Mouse (Mus musculus) heart, embryonic 15.5 days (tissue): ENCODE data around the gene Myl7. TPM values are rescaled to one million over a fixed set of nuclear protein-coding genes. Genes with fewer than 3 reads are reported as not detected.

Experiments used
- ATAC-seq: fragments of 200-750 bp; cut with Nextera tagmentation; replicated peaks from 2 replicates; pipeline ENCODE4 v1.8.0; 2017; ENCODE audit warnings: low read depth, moderate TSS enrichment; ENCODE audit not compliant: insufficient number of reproducible peaks, insufficient read depth, low FRiP score
- H3K27ac ChIP-seq: fragments of 300-500 bp; sonication (generic); 2 replicates; pipeline ENCODE4 v1.5.1; 2015; ENCODE audit warnings: mild to moderate bottlenecking, inconsistent platforms
- H3K27me3 ChIP-seq: fragments of 300-500 bp; sonication (generic); 2 replicates; pipeline ENCODE4 v1.6.1; 2015; ENCODE audit warnings: inconsistent platforms
- H3K36me3 ChIP-seq: fragments of 300-500 bp; sonication (generic); 2 replicates; pipeline ENCODE4 v1.6.1; 2015; ENCODE audit warnings: mild to moderate bottlenecking, inconsistent platforms
- H3K4me1 ChIP-seq: fragments of 300-500 bp; sonication (generic); replicated peaks from 2 replicates; pipeline ENCODE4 v1.6.1; 2015; ENCODE audit warnings: inconsistent platforms
- H3K4me2 ChIP-seq: fragments of 300-500 bp; sonication (generic); 2 replicates; pipeline ENCODE4 v1.6.1; 2015; ENCODE audit warnings: inconsistent platforms, mild to moderate bottlenecking, moderate library complexity
- H3K4me3 ChIP-seq: fragments of 300-500 bp; sonication (generic); 2 replicates; pipeline ENCODE4 v1.5.1; 2015; ENCODE audit warnings: mild to moderate bottlenecking, inconsistent platforms
- H3K9ac ChIP-seq: fragments of 300-500 bp; sonication (generic); 2 replicates; pipeline ENCODE4 v1.6.1; 2015; ENCODE audit warnings: mild to moderate bottlenecking, inconsistent platforms
- H3K9me3 ChIP-seq: fragments of 300-500 bp; sonication (generic); replicated peaks from 2 replicates; pipeline ENCODE4 v1.6.1; 2016; ENCODE audit warnings: inconsistent platforms
- WGBS: fragments of 180-500 bp; shearing (Covaris S2); methylation state at CpG from one replicate; pipeline ENCODE4 v1.1.7; 2015; ENCODE audit warnings: mixed read lengths; 5-methylcytosine and 5-hydroxymethylcytosine counted together
- polyA plus RNA-seq: library from polyadenylated mRNA; unstranded; fragments of >200 nt; fragmentation: Nextera tagmentation; extraction: Ambion mirVana; gene quantifications from 2 replicates; pipeline ENCODE4 v1.2.1, GENCODE M21; 2015

Gene Myl7
- polyA plus RNA-seq, 1 experiment from 2014 or later, result 4,168 TPM

DNA sequence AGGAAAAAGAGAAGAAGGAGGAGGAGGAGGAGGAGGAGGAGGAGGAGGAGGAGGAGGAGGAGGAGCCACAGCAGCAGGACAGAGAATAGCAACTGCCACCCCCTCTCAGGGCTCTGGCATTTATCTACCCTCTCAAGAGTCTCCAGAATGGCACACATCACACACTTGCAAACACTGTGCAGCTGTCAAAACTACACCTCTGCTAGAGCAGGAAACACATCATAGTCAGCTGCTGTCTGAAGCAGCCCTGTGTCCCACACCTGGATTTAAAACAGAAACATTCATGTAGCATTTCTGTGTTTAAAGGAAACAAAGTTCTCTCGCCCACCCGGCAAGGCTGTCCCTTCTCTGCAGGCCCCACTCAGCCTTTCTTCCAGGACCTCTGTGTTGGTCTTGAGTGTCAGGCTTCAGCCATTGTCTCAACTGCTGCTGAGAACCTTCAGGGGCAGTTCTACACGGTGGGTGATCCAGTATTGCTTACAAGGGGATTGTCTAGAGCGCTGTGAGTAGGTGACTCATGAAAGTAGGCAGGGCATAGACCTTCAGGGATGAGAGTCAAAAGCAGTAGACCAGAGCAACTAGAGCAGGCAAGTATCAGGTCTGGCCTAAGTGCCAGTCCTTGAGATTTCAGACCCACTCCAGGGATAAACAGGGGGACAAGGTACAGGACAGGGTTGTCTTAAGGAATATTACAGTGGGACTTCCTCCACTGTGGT is 47.4 kb downstream of the Myl7 start:
- H3K4me2 ChIP-seq, result no peak overlapping the region
- 43% methylated on average over 4 of the region's 4 CpGs for WGBS
- no peak overlapping the region for H3K9ac ChIP-seq
- H3K36me3 ChIP-seq, result no peaks in the 10 kb centered on the region
- H3K27me3 ChIP-seq, result no peaks in the 10 kb centered on the region
- no peak for ATAC-seq
- peaks cover 47% of the 10 kb centered on the region for H3K4me1 ChIP-seq
- H3K4me3 ChIP-seq, result no peak overlapping the region
- H3K9me3 ChIP-seq, result no peaks in the 10 kb centered on the region
- peak overlapping the region; percentile 43; the same call in 1 of the 2 replicates for H3K27ac ChIP-seq

DNA sequence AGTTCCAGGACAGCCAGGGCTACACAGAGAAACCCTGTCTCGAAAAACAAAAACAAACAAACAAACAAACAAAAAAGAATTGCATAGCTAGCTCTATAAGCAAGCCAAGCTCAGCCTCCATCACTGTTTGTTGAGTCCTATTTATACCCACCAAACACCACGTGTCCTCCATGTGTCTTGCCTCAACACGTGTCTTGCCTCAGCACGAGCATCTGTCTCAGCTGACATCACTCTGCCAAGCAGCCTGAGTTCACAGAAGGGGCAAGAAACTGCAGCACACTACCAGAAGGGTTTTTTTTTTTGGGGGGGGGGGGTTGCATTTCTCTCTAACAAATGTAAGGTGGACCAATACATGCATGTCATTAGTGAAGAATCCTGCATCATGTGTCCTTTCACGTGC is 48.1 kb downstream of the Myl7 start:
- Histone ChIP-seq H3K9me3 (no peaks in the 10 kb centered on the region), H3K4me1 (peaks cover 41% of the 10 kb centered on the region), H3K9ac (no peak overlapping the region), H3K4me3 (no peak overlapping the region), H3K4me2 (no peak overlapping the region), H3K36me3 (no peaks in the 10 kb centered on the region), H3K27me3 (no peaks in the 10 kb centered on the region), H3K27ac (no peak overlapping the region)
- ATAC-seq, result no peak
- WGBS, result 38% methylated on average over 5 of the region's 5 CpGs

DNA sequence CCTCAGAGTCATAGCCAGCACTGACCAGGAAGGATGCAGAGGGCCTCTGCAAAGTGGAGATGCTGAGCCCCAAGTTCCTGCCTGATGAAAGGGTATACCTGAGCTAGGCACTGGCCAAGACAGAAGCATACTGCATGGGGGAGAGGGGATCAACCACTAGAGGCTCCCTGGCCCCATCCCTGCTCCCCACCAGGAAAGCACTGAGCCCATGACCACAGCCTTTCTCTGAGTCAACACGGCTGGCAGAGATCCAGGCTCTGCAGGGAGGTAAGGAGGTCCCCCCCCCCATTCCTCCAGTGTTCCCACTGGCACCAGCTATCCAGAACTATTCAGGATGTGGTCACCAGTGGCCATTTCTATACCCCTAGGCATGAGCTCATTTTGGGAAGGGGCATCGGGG is 49.3 kb downstream of the Myl7 start:
- WGBS, result 71% methylated on average over 2 of the region's 2 CpGs
- Histone ChIP-seq H3K9ac (no peak overlapping the region), H3K36me3 (no peaks in the 10 kb centered on the region), H3K27ac (no peak overlapping the region), H3K4me3 (no peak overlapping the region), H3K27me3 (no peaks in the 10 kb centered on the region), H3K9me3 (no peaks in the 10 kb centered on the region), H3K4me1 (peaks cover 41% of the 10 kb centered on the region), H3K4me2 (no peak overlapping the region)
- no peak for ATAC-seq

DNA sequence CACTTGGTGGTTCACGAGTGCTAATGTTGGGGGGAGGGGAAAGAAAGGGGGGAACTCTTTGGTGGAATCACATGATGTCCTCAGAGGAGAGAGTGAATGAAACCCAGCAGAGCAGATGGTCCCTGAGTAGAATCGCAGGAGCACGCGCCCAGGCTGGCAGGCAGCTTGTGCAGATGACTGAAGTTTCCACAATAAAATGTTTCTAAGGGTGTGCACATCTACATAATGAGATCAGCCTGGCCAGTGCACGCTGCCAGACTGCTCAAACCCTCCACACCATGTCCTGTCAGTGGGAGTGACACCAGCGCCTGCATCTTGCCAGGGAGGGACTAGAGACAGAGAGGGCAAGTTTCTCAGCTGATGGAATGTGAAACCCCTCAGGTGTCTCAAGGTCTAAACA is 49.8 kb downstream of the Myl7 start:
- ATAC-seq, result peak; percentile 28; the same call in 1 of the 2 replicates
- no peaks in the 10 kb centered on the region for H3K9me3 ChIP-seq
- WGBS, result 51% methylated on average over 6 of the region's 6 CpGs
- no peak overlapping the region for H3K4me2 ChIP-seq
- no peak overlapping the region for H3K9ac ChIP-seq
- peaks cover 41% of the 10 kb centered on the region for H3K4me1 ChIP-seq
- H3K27me3 ChIP-seq, result no peaks in the 10 kb centered on the region
- H3K36me3 ChIP-seq, result no peaks in the 10 kb centered on the region
- no peak overlapping the region for H3K4me3 ChIP-seq
- no peak overlapping the region; the same call in 1 of the 2 replicates for H3K27ac ChIP-seq

DNA sequence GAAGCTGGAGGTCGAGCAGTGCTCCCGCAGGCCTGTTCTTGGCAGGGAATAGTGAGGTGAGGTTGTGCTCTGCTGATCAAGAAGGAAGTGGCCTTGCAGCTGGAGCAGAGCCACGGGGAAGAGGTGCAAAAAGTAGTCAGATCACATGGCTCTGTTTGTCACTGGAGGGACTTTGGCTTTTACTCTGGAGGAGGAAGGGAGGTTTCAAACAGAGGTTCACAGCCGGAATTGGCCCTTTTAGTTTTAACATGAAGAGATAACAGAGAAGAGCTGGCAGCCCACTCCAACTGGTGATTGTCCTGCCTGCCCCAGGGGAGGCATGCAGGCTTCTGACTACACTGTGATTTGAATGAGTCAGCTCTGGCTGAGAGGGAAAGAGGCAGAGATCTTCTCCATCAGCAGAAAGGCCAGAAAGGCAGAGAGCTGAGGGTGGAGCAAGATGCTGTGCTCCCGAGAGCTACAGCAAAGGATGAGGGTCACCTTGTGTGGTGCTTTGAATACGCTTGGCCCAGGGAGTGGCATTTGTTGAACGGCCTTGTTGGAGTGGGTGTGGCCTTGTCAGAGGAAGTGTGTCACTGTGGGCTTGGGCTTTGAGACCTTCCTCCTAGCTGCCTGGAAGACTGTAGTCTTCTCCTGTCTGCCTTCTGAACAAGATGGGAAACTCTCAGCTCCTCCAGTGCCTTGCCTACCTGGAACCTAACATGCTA is 51.8 kb downstream of the Myl7 start:
- H3K4me1 ChIP-seq, result peaks cover 33% of the 10 kb centered on the region
- no peak overlapping the region for H3K9ac ChIP-seq
- H3K27ac ChIP-seq, result peak overlapping the region; percentile 39
- no peak overlapping the region for H3K4me2 ChIP-seq
- 33% methylated on average over 7 of the region's 7 CpGs for WGBS
- H3K27me3 ChIP-seq, result no peaks in the 10 kb centered on the region
- peak; percentile 61 for ATAC-seq
- H3K36me3 ChIP-seq, result no peaks in the 10 kb centered on the region
- no peaks in the 10 kb centered on the region for H3K9me3 ChIP-seq
- H3K4me3 ChIP-seq, result no peak overlapping the region

Other genes with a start within 250 kb of the Myl7 start
- 171 and 181 TPM in 2 replicates for gene Mrps24, start 183.1 kb downstream of the Myl7 start, polyA plus RNA-seq
- 32.8 and 34.0 TPM in 2 replicates for gene Urgcp, start 136.4 kb downstream of the Myl7 start, polyA plus RNA-seq
- gene Dbnl, start 110.3 kb downstream of the Myl7 start, polyA plus RNA-seq, result 64.4 and 82.3 TPM in 2 replicates
- gene Pgam2, start 95.0 kb downstream of the Myl7 start, polyA plus RNA-seq, result 876 and 993 TPM in 2 replicates
- gene Polm, start 60.8 kb downstream of the Myl7 start, polyA plus RNA-seq, result 6.0 and 7.6 TPM in 2 replicates
- gene Aebp1, start 36.8 kb downstream of the Myl7 start, polyA plus RNA-seq, result 31.7 and 43.7 TPM in 2 replicates
- 96.4 and 112 TPM in 2 replicates for gene Pold2, start 20.5 kb downstream of the Myl7 start, polyA plus RNA-seq
- gene Gck, start 51.3 kb upstream of the Myl7 start, polyA plus RNA-seq, result 0.72 and 2.0 TPM in 2 replicates
- gene Ykt6, start 56.9 kb upstream of the Myl7 start, polyA plus RNA-seq, result 33.6 and 42.2 TPM in 2 replicates
- gene Camk2b, start 167.6 kb upstream of the Myl7 start, polyA plus RNA-seq, result 2.8 and 3.5 TPM in 2 replicates